Mouse (Mus musculus): ENCODE results near the gene Lrrc32. TPM values are rescaled to one million over a fixed set of nuclear protein-coding genes. Genes with fewer than 3 reads are reported as not detected.

Gene Lrrc32
- polyA plus RNA-seq, 1 experiment, result 2.5 TPM

GRCm38 (mm10) chr7:98523070-98523812 lies 34.2 kb downstream of the Lrrc32 start:
- Histone ChIP-seq H3K4me1 (ENCODE audit: control insufficient read depth, insufficient read depth, low read length) (peaks cover 8% of the 10 kb centered on the region; the same call in 1 of the 2 replicates), H3K27ac (ENCODE audit: insufficient read depth, low read length) (no peak overlapping the region), H3K27me3 (ENCODE audit: control insufficient read depth, insufficient read depth, low read length) (no peaks in the 10 kb centered on the region), H3K4me3 (replicated peaks; ENCODE audit: insufficient read depth, low read depth, low read length) (no peak overlapping the region)
- no peak for DNase-seq
- no peak for TF ChIP-seq POLR2A (IDR thresholded peaks at IDR 0.05; ENCODE audit: borderline replicate concordance, insufficient read depth, low read length)
- no peak for TF ChIP-seq CTCF (IDR thresholded peaks at IDR 0.05; ENCODE audit: borderline replicate concordance, insufficient read depth, low read depth, low read length)
- 70% methylated on average over 8 of the region's 8 CpGs for WGBS

- TF ChIP-seq CTCF (IDR thresholded peaks at IDR 0.05; ENCODE audit: borderline replicate concordance, insufficient read depth, low read depth, low read length) (no peak), POLR2A (IDR thresholded peaks at IDR 0.05; ENCODE audit: borderline replicate concordance, insufficient read depth, low read length) (no peak)
- no peak overlapping the region for H3K4me3 ChIP-seq (replicated peaks; ENCODE audit: insufficient read depth, low read depth, low read length)
- H3K27me3 ChIP-seq (ENCODE audit: control insufficient read depth, insufficient read depth, low read length), result no peaks in the 10 kb centered on the region
- peak in 1 of 2 experiments; percentile 23 for DNase-seq
- 6% methylated on average over 7 of the region's 7 CpGs for WGBS
- no peak overlapping the region for H3K27ac ChIP-seq (ENCODE audit: insufficient read depth, low read length)
- H3K4me1 ChIP-seq (ENCODE audit: control insufficient read depth, insufficient read depth, low read length), result peaks cover 8% of the 10 kb centered on the region; the same call in 1 of the 2 replicates
Measured at GRCm38 (mm10) chr7:98523813-98524361, 34.8 kb downstream of the Lrrc32 start.

GRCm38 (mm10) chr7:98524401-98524800 lies 35.3 kb downstream of the Lrrc32 start:
- 33% methylated on average over 6 of the region's 6 CpGs for WGBS
- no peak for DNase-seq
- Histone ChIP-seq H3K4me3 (replicated peaks; ENCODE audit: insufficient read depth, low read depth, low read length) (no peak overlapping the region), H3K27me3 (ENCODE audit: control insufficient read depth, insufficient read depth, low read length) (no peaks in the 10 kb centered on the region), H3K27ac (ENCODE audit: insufficient read depth, low read length) (no peak overlapping the region), H3K4me1 (ENCODE audit: control insufficient read depth, insufficient read depth, low read length) (peaks cover 8% of the 10 kb centered on the region; the same call in 1 of the 2 replicates)
- TF ChIP-seq CTCF (IDR thresholded peaks at IDR 0.05; ENCODE audit: borderline replicate concordance, insufficient read depth, low read depth, low read length) (no peak), POLR2A (IDR thresholded peaks at IDR 0.05; ENCODE audit: borderline replicate concordance, insufficient read depth, low read length) (no peak)

GRCm38 (mm10) chr7:98524869-98525699 lies 36.0 kb downstream of the Lrrc32 start:
- WGBS, result 95% methylated on average over 6 of the region's 6 CpGs
- DNase-seq, result no peak
- Histone ChIP-seq H3K27me3 (ENCODE audit: control insufficient read depth, insufficient read depth, low read length) (no peaks in the 10 kb centered on the region), H3K27ac (ENCODE audit: insufficient read depth, low read length) (no peak overlapping the region), H3K4me3 (replicated peaks; ENCODE audit: insufficient read depth, low read depth, low read length) (no peak overlapping the region), H3K4me1 (ENCODE audit: control insufficient read depth, insufficient read depth, low read length) (peaks cover 8% of the 10 kb centered on the region; the same call in 1 of the 2 replicates)
- TF ChIP-seq POLR2A (IDR thresholded peaks at IDR 0.05; ENCODE audit: borderline replicate concordance, insufficient read depth, low read length), result no peak
- no peak for TF ChIP-seq CTCF (IDR thresholded peaks at IDR 0.05; ENCODE audit: borderline replicate concordance, insufficient read depth, low read depth, low read length)

GRCm38 (mm10) chr7:98527085-98527484 lies 38.0 kb downstream of the Lrrc32 start:
- H3K27ac ChIP-seq (ENCODE audit: insufficient read depth, low read length), result no peak overlapping the region
- WGBS, result over 99% methylated on average over 3 of the region's 3 CpGs
- no peak for DNase-seq
- no peak overlapping the region for H3K4me3 ChIP-seq (replicated peaks; ENCODE audit: insufficient read depth, low read depth, low read length)
- no peaks in the 10 kb centered on the region for H3K27me3 ChIP-seq (ENCODE audit: control insufficient read depth, insufficient read depth, low read length)
- peaks cover 8% of the 10 kb centered on the region; the same call in 1 of the 2 replicates for H3K4me1 ChIP-seq (ENCODE audit: control insufficient read depth, insufficient read depth, low read length)
- TF ChIP-seq CTCF (IDR thresholded peaks at IDR 0.05; ENCODE audit: borderline replicate concordance, insufficient read depth, low read depth, low read length) (no peak), POLR2A (IDR thresholded peaks at IDR 0.05; ENCODE audit: borderline replicate concordance, insufficient read depth, low read length) (no peak)

- Histone ChIP-seq H3K4me1 (ENCODE audit: control insufficient read depth, insufficient read depth, low read length) (no peaks in the 10 kb centered on the region), H3K27me3 (ENCODE audit: control insufficient read depth, insufficient read depth, low read length) (no peaks in the 10 kb centered on the region), H3K4me3 (replicated peaks; ENCODE audit: insufficient read depth, low read depth, low read length) (no peak overlapping the region), H3K27ac (ENCODE audit: insufficient read depth, low read length) (no peak overlapping the region)
- no peak for TF ChIP-seq POLR2A (IDR thresholded peaks at IDR 0.05; ENCODE audit: borderline replicate concordance, insufficient read depth, low read length)
- no peak for TF ChIP-seq CTCF (IDR thresholded peaks at IDR 0.05; ENCODE audit: borderline replicate concordance, insufficient read depth, low read depth, low read length)
- 68% methylated on average over 7 of the region's 7 CpGs for WGBS
- DNase-seq, result no peak
Measured at GRCm38 (mm10) chr7:98531612-98532011, 42.5 kb downstream of the Lrrc32 start.

GRCm38 (mm10) chr7:98532981-98533380 lies 43.9 kb downstream of the Lrrc32 start:
- 96% methylated on average over 4 of the region's 4 CpGs for WGBS
- Histone ChIP-seq H3K27me3 (ENCODE audit: control insufficient read depth, insufficient read depth, low read length) (no peaks in the 10 kb centered on the region), H3K27ac (ENCODE audit: insufficient read depth, low read length) (no peak overlapping the region), H3K4me1 (ENCODE audit: control insufficient read depth, insufficient read depth, low read length) (no peaks in the 10 kb centered on the region), H3K4me3 (replicated peaks; ENCODE audit: insufficient read depth, low read depth, low read length) (no peak overlapping the region)
- TF ChIP-seq POLR2A (IDR thresholded peaks at IDR 0.05; ENCODE audit: borderline replicate concordance, insufficient read depth, low read length), result no peak
- TF ChIP-seq CTCF (IDR thresholded peaks at IDR 0.05; ENCODE audit: borderline replicate concordance, insufficient read depth, low read depth, low read length), result no peak
- no peak for DNase-seq
